Comparison of ENCODE assay signal across 25 mouse cellular contexts in the genomic region with DNA sequence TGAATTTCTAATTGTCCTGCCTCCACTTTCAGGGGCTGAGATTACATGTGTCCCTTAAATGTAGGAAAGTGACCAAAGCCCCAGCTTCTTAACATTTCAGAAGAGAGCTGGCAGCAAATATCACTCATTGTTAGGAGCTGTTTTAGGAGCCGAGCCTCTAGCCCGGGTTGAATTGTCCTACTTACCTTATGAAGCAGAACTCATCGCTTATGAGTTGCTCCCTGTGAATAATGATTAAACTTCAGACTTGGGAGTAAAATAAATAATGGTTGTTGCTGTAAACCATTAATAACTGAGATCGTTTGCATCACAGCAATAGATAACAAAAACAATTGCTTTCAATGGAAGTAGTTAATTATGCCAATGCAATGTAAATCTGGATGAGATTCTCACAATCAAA.
"Had no signal": no experiment of that assay in that cellular context is flagged by ENCODE, and none has a peak within 500 bp of the region (broad histone marks: within the 10 kb centered on the region; RNA-seq: fewer than 3 reads in every experiment).

No protein-coding gene starts in this region.

- H3K4me3 ChIP-seq: gastrocnemius, adult 2 months; heart, embryonic 10.5 days; heart, embryonic 12.5 days; hindbrain, embryonic 10.5 days; hindbrain, embryonic 12.5 days; intestine, embryonic 15.5 days; layer of hippocampus, adult 2 months; left cerebral cortex, adult 2 months; limb, embryonic 10.5 days; limb, embryonic 12.5 days; liver, embryonic 13.5 days; liver, embryonic 15.5 days had no signal

- ATAC-seq: forebrain, embryonic 16.5 days; hindbrain, embryonic 16.5 days; inflammation-experienced regulatory T-cells, adult 6 months; intestine, embryonic 15.5 days; intestine, postnatal 0 days had no signal

- H3K4me2 ChIP-seq: heart, embryonic 12.5 days; hindbrain, embryonic 12.5 days; hindbrain, embryonic 14.5 days; intestine, embryonic 15.5 days; limb, embryonic 12.5 days; liver, embryonic 11.5 days; liver, embryonic 13.5 days; liver, embryonic 15.5 days had no signal

- H3K27ac ChIP-seq: gastrocnemius, adult 2 months; heart, embryonic 10.5 days; hindbrain, embryonic 10.5 days; hindbrain, embryonic 12.5 days; hindbrain, embryonic 14.5 days; intestine, embryonic 15.5 days; layer of hippocampus, adult 2 months; left cerebral cortex, adult 2 months; limb, embryonic 10.5 days; limb, embryonic 12.5 days; liver, embryonic 13.5 days; liver, embryonic 15.5 days had no signal

- H3K27me3 ChIP-seq: heart, embryonic 12.5 days; hindbrain, embryonic 12.5 days; intestine, embryonic 15.5 days; limb, embryonic 12.5 days; liver, embryonic 13.5 days; liver, embryonic 15.5 days had no signal

- H3K9ac ChIP-seq: heart, embryonic 12.5 days; hindbrain, embryonic 12.5 days; hindbrain, embryonic 14.5 days; intestine, embryonic 15.5 days; limb, embryonic 12.5 days; liver, embryonic 13.5 days; liver, embryonic 15.5 days had no signal

- H3K36me3 ChIP-seq: heart, embryonic 10.5 days; heart, embryonic 12.5 days; hindbrain, embryonic 10.5 days; hindbrain, embryonic 12.5 days; intestine, embryonic 15.5 days; limb, embryonic 10.5 days; limb, embryonic 12.5 days; liver, embryonic 13.5 days; liver, embryonic 15.5 days had no signal

- H3K9me3 ChIP-seq: heart, embryonic 10.5 days; heart, embryonic 12.5 days; hindbrain, embryonic 10.5 days; hindbrain, embryonic 12.5 days; intestine, embryonic 15.5 days; limb, embryonic 10.5 days; limb, embryonic 12.5 days; liver, embryonic 13.5 days; liver, embryonic 15.5 days had no signal

- DNase-seq: gastrocnemius, adult 2 months; gastrocnemius, postnatal 10 days; gastrocnemius, postnatal 25 days; heart, adult 18-20 months; heart, postnatal 10 days; heart, postnatal 4 days; kidney, postnatal 10 days; liver; liver, embryonic 13.5 days had no signal

- H3K4me1 ChIP-seq: heart, embryonic 10.5 days; heart, embryonic 12.5 days; hindbrain, embryonic 10.5 days; hindbrain, embryonic 12.5 days; intestine, embryonic 15.5 days; limb, embryonic 10.5 days; limb, embryonic 12.5 days; liver, embryonic 13.5 days; liver, embryonic 15.5 days had no signal
